In the genomic region with DNA sequence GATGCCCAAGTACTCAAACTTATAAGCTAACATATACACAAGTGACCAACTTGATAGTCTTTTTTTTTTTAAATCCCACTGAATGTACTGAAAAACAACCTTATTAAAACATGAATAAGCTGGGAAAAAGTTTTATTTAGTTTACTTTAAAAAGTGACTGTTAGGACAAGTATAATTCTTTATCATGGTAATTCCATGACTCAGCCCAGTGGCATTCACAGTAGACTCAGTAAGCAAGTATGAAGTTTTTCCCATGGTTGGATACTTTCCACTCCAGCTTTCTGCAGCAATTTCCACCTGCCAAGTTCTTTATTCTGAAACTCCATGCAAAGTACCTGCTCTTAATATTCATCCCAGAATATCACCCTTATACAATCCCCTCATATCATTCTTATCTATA, we compare ENCODE assay signal across 23 mouse cellular contexts.
"Had no signal": no experiment of that assay in that cellular context is flagged by ENCODE, and none has a peak within 500 bp of the region (broad histone marks: within the 10 kb centered on the region; RNA-seq: fewer than 3 reads in every experiment).

No protein-coding gene starts in this region.

- DNase-seq: gastrocnemius, adult 2 months; gastrocnemius, postnatal 10 days; gastrocnemius, postnatal 25 days; heart, adult 18-20 months; heart, postnatal 14 days; heart, postnatal 36 days; kidney, adult 11 months; kidney, adult 2 months; kidney, adult 9 months; kidney, postnatal 14 days; kidney, postnatal 36 days; layer of hippocampus, adult 9-11 months; layer of hippocampus, postnatal 36 days; left cerebral cortex, postnatal 4 days had no signal

- H3K27me3 ChIP-seq: heart, embryonic 13.5 days; heart, embryonic 15.5 days; hindbrain, embryonic 13.5 days; hindbrain, embryonic 15.5 days; kidney, embryonic 15.5 days; limb, embryonic 13.5 days; limb, embryonic 15.5 days had no signal

- ATAC-seq: hindbrain, postnatal 0 days; intestine, embryonic 16.5 days had no signal
